8 mouse cellular contexts compared by ENCODE assay signal in genomic region chr11:53146290-53146689, GRCm38 (mm10).
DNase-seq lines count a peak whose midpoint lies in the region; ATAC-seq lines count a peak whose summit lies in the region.

No protein-coding gene starts in this region.

- peak; percentile 54 for DNase-seq in CD4-positive, CD25-positive, alpha-beta regulatory T cell, adult 2 months (ENCODE audit: low read depth, low spot score)
- peak; percentile 21 to 46 for DNase-seq in layer of hippocampus, postnatal 25 days (ENCODE audit: extremely low spot score in 1 of 2, low spot score in 1 of 2)
- DNase-seq in layer of hippocampus, adult 11-12 months (ENCODE audit: low spot score), result no peak
- DNase-seq in R1 (ENCODE audit: low read depth, low spot score), result peak; percentile 46
- DNase-seq in embryo, embryonic 9.5 days (ENCODE audit: extremely low spot score), result peak; percentile 17

- ATAC-seq in CD4-positive, CD25-positive, alpha-beta regulatory T cell, adult 4 months, result no peak
- peak; percentile 58 for ATAC-seq in megakaryocyte progenitor cell, adult 5-6 weeks (replicated peaks; ENCODE audit: poor library complexity)
- no peak for ATAC-seq in activated CD4-positive, CD25-positive, alpha-beta regulatory T cell, adult 4 months
